Mouse (Mus musculus) liver, embryonic 14 days (tissue): ENCODE data around the gene Tfb2m. TPM values are rescaled to one million over a fixed set of nuclear protein-coding genes. Genes with fewer than 3 reads are reported as not detected.

Experiments used
- polyA plus RNA-seq: library from polyadenylated mRNA; depleted of rRNA; stranded (reverse); fragments of >200 nt; gene quantifications from 2 replicates; pipeline ENCODE4 v1.2.3, GENCODE M21; 2012; rRNA removed

Gene Tfb2m
- polyA plus RNA-seq = 6.9 and 8.1 TPM in 2 replicates

DNA sequence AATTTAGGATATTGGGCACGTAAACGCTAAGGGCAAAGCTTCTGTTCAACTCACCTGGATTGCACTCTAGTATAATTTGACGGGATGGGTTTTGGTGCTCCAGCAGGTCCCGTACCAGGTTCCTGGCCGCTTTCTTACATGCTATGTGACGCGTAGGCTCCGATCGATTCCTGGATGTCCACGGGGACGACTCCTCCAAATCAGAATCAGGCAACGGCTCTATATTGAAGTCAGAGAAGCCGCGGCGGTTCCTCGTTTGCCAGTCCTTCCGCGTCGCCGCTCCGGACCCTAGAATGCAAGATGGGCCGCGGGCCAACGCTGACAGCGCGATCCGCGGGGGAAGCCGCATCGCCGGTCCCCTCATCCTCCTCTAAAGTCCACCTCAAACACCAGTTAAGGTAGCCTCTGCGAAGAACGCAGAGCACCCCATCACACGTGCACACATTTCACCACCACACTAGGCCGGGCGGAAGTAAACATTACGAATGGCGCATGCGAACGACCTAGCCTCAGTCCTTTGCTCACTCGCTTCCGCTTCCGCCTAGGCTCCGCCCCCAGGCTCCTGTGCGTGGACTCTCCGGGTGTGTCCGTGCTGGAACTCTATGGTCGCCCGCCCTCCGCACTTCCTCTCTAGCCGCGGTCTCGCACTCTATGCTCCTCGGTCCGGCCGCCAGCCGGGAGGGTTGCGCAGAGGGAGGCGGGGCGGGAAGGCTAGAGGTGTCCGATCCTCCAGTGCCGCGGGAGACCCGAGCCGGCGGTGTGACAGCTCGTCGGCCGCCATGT is at the start of gene Tfb2m, which contains the start of gene Cnst:
Gene Tfb2m (minus strand): TSS at position 500 of the 783 bp plus-strand sequence.
Gene Cnst (plus strand): TSS at position 603 of the 783 bp plus-strand sequence.

DNA sequence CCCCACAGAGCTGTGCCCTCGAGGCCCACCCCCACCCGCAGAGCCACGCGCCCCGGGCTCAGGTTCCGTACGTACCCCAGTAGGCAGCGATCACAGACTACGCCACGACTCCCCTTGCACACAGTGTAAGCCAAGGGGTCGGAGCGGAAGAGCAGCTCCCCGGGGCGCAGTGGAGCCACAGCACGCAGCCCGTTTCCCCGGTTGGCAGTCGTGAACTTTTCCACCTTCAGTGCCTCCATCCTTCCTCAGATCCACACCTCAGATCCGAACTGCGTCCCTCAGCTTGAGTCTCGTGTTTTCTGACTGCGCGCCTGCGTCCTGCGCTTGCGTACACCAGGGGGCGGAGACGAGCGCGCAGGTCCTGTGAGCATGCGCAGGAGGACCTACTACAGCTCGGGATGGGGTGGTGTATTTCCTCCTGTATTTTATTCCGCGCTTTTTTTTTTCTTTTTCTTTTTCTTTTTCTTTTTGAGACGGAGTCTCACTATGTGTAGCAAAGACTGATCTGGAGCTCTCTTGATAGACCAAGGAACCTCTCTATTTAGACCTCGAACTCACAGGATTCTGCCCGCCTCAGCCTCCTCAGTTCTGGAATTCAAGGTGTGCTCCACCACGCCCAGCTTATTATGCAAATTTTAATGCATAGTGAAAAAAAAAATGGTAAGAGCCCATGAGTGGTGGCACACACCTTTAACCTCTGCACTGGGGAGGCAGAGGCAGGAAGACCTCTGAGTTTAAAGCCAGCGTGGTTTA is 28.2 kb downstream of the Tfb2m start, which contains the start of gene Smyd3:
Gene Smyd3 (minus strand): TSS at position 329 of the 753 bp plus-strand sequence.

Other genes with a start within 250 kb of the Tfb2m start
- gene Smyd3, start 28.2 kb downstream of the Tfb2m start, polyA plus RNA-seq = 3.0 TPM in 2 replicates
- gene Cnst, start 103 bp upstream of the Tfb2m start, polyA plus RNA-seq = 8.8 and 11.0 TPM in 2 replicates
- 4.3 and 4.4 TPM in 2 replicates for gene Sccpdh, start 121.9 kb upstream of the Tfb2m start, polyA plus RNA-seq
- 0.01 TPM in 1 of 2 replicates, not detected in the other for gene Kif28, start 199.0 kb upstream of the Tfb2m start, polyA plus RNA-seq